Mouse (Mus musculus) liver, adult 2 months (tissue): ENCODE results near the gene Adi1.

Source experiments
- CTCF ChIP-seq: fragments of 200-500 bp; IDR thresholded peaks from 2 replicates; pipeline ENCODE4 v1.5.1; 2011; ENCODE audit warnings: low read depth, low read length, control low read depth
- POLR2A ChIP-seq: fragments of 200-500 bp; IDR thresholded peaks from 2 replicates; pipeline ENCODE4 v1.6.1; 2011; ENCODE audit warnings: low read length, control low read depth; ENCODE audit not compliant: insufficient read depth; ENCODE audit errors: extremely low read depth

GRCm38 (mm10) chr12:28724366-28724765 lies 49.3 kb downstream of the Adi1 start:
- TF ChIP-seq CTCF (no peak), POLR2A (no peak)
